ENCODE assay signal across 11 mouse cellular contexts in genomic region chr14:29334216-29334615, GRCm38 (mm10).
"Had no signal": no experiment of that assay in that cellular context is flagged by ENCODE, and none has a peak within 500 bp of the region (broad histone marks: within the 10 kb centered on the region; RNA-seq: fewer than 3 reads in every experiment).

No protein-coding gene starts in this region.

- H3K4me1 ChIP-seq: limb, embryonic 10.5 days; liver, embryonic 12.5 days had no signal

- H3K4me2 ChIP-seq: liver, embryonic 12.5 days; lung, embryonic 14.5 days; midbrain, embryonic 11.5 days had no signal

- H3K36me3 ChIP-seq: limb, embryonic 10.5 days; liver, embryonic 12.5 days had no signal

- H3K27me3 ChIP-seq: liver, embryonic 12.5 days had no signal

- ATAC-seq: liver, embryonic 12.5 days; midbrain, embryonic 16.5 days had no signal

- DNase-seq: kidney, postnatal 10 days; lung, embryonic 14.5 days; lung, postnatal 10 days; lung, postnatal 4 days; right cerebral cortex, postnatal 14 days; thymus, postnatal 4 days had no signal

- H3K4me3 ChIP-seq: left cerebral cortex, adult 2 months; limb, embryonic 10.5 days; liver, embryonic 12.5 days had no signal

- H3K9me3 ChIP-seq: limb, embryonic 10.5 days; liver, embryonic 12.5 days had no signal

- H3K9ac ChIP-seq: liver, embryonic 12.5 days; lung, embryonic 14.5 days had no signal

- H3K27ac ChIP-seq: left cerebral cortex, adult 2 months; limb, embryonic 10.5 days; liver, embryonic 12.5 days had no signal
